Mouse (Mus musculus) forebrain, embryonic 13.5 days (tissue): ENCODE results near the gene B4galt3. TPM values are rescaled to one million over a fixed set of nuclear protein-coding genes. Genes with fewer than 3 reads are reported as not detected.
"Not testable (repeated sequence)": the region's sequence is repeated elsewhere in the genome, so short reads cannot be mapped to it uniquely, and the experiment has no call there.

Source experiments
- ATAC-seq: fragments of 200-750 bp; cut with Nextera tagmentation; 2 replicates; pipeline ENCODE4 v1.8.0; 2017
- H3K27ac ChIP-seq: fragments of 300-500 bp; sonication (generic); 2 replicates; pipeline ENCODE4 v1.5.1; 2015; ENCODE audit warnings: inconsistent platforms, mild to moderate bottlenecking, moderate library complexity
- H3K27me3 ChIP-seq: fragments of 300-500 bp; sonication (generic); 2 replicates; pipeline ENCODE4 v1.6.1; 2015; ENCODE audit warnings: mild to moderate bottlenecking, inconsistent platforms
- H3K36me3 ChIP-seq: fragments of 300-500 bp; sonication (generic); 2 replicates; pipeline ENCODE4 v1.6.1; 2015; ENCODE audit warnings: mild to moderate bottlenecking, inconsistent platforms; ENCODE audit not compliant: poor library complexity, severe bottlenecking
- H3K4me1 ChIP-seq: fragments of 300-500 bp; sonication (generic); 2 replicates; pipeline ENCODE4 v1.6.1; 2015; ENCODE audit warnings: inconsistent platforms
- H3K4me2 ChIP-seq: fragments of 300-500 bp; sonication (generic); 2 replicates; pipeline ENCODE4 v1.6.1; 2015; ENCODE audit warnings: inconsistent platforms, mild to moderate bottlenecking, moderate library complexity
- H3K4me3 ChIP-seq: fragments of 300-500 bp; sonication (generic); 2 replicates; pipeline ENCODE4 v1.5.1; 2015; ENCODE audit warnings: mild to moderate bottlenecking, inconsistent platforms
- H3K9ac ChIP-seq: fragments of 300-500 bp; sonication (generic); 2 replicates; pipeline ENCODE4 v1.6.1; 2015; ENCODE audit warnings: mild to moderate bottlenecking, inconsistent platforms
- H3K9me3 ChIP-seq: fragments of 300-500 bp; sonication (generic); replicated peaks from 2 replicates; pipeline ENCODE4 v1.6.1; 2016; ENCODE audit warnings: inconsistent platforms
- WGBS: fragments of 180-500 bp; shearing (Covaris S2); methylation state at CpG from one replicate; pipeline ENCODE4 v1.1.7; 2015; 5-methylcytosine and 5-hydroxymethylcytosine counted together
- polyA plus RNA-seq: library from polyadenylated mRNA; unstranded; fragments of >200 nt; fragmentation: Nextera tagmentation; extraction: Ambion mirVana; gene quantifications from 2 replicates; pipeline ENCODE4 v1.2.1, GENCODE M21; 2015

The B4galt3 gene
- polyA plus RNA-seq, 1 experiment from 2014 or later: 95.3 TPM

- Histone ChIP-seq H3K27ac (peak within 1 kb of the TSS; percentile 86), H3K27me3 (peaks cover 28% of the 10 kb centered on the region), H3K36me3 (peaks cover 11% of the 10 kb centered on the region), H3K9ac (peak within 1 kb of the TSS; percentile 77), H3K4me1 (peaks cover 13% of the 10 kb centered on the region), H3K4me3 (peak within 1 kb of the TSS; percentile 68), H3K4me2 (peak within 1 kb of the TSS; percentile 80), H3K9me3 (no peaks in the 10 kb centered on the region)
- ATAC-seq: peak; percentile 89
- WGBS: under 1% methylated on average over 42 of the region's 42 CpGs
Measured at GRCm38 (mm10) chr1:171294298-171295062, 24.4 kb downstream of the B4galt3 start, which contains the start of gene Ufc1. TSS of gene Ufc1 (minus strand) at chr1:171295024.

- WGBS: 21% methylated on average over 3 of the region's 3 CpGs
Measured at GRCm38 (mm10) chr1:171295063-171295402, 24.9 kb downstream of the B4galt3 start.

GRCm38 (mm10) chr1:171298226-171298625 lies 28.1 kb downstream of the B4galt3 start:
- ATAC-seq: no peak
- 77% methylated on average over 3 of the region's 3 CpGs for WGBS
- Histone ChIP-seq H3K4me2 (no peak overlapping the region), H3K27ac (no peak overlapping the region), H3K9me3 (no peaks in the 10 kb centered on the region), H3K4me1 (peaks cover 8% of the 10 kb centered on the region), H3K9ac (no peak overlapping the region), H3K36me3 (no peaks in the 10 kb centered on the region), H3K27me3 (peaks cover 28% of the 10 kb centered on the region), H3K4me3 (no peak overlapping the region)

More at GRCm38 (mm10) chr1:171295063-171295402, 24.9 kb downstream of the B4galt3 start:
- H3K4me2 ChIP-seq: peak overlapping the region; percentile 80
- H3K4me1 ChIP-seq: peaks cover 13% of the 10 kb centered on the region
- ATAC-seq: peak; percentile 44
- peak overlapping the region; percentile 68 for H3K4me3 ChIP-seq
- peak overlapping the region; percentile 86 for H3K27ac ChIP-seq
- peaks cover 6% of the 10 kb centered on the region for H3K36me3 ChIP-seq
- H3K27me3 ChIP-seq: peaks cover 28% of the 10 kb centered on the region
- H3K9ac ChIP-seq: peak overlapping the region; percentile 77
- H3K9me3 ChIP-seq: no peaks in the 10 kb centered on the region

- H3K4me3 ChIP-seq, H3K4me1 ChIP-seq, H3K36me3 ChIP-seq, H3K4me2 ChIP-seq, H3K27me3 ChIP-seq, H3K9me3 ChIP-seq, H3K27ac ChIP-seq, ATAC-seq, H3K9ac ChIP-seq: not testable (repeated sequence)
- WGBS: 72% methylated on average over 5 of the region's 5 CpGs
Measured at GRCm38 (mm10) chr1:171306157-171306556, 36.0 kb downstream of the B4galt3 start.

GRCm38 (mm10) chr1:171309321-171309720 lies 39.2 kb downstream of the B4galt3 start:
- Histone ChIP-seq H3K36me3 (no peaks in the 10 kb centered on the region), H3K9ac (no peak overlapping the region), H3K4me2 (no peak overlapping the region), H3K9me3 (no peaks in the 10 kb centered on the region), H3K4me3 (no peak overlapping the region), H3K27me3 (no peaks in the 10 kb centered on the region), H3K27ac (no peak overlapping the region), H3K4me1 (no peaks in the 10 kb centered on the region)
- WGBS: 82% methylated on average over 2 of the region's 2 CpGs
- ATAC-seq: no peak

GRCm38 (mm10) chr1:171319748-171320147 lies 49.6 kb downstream of the B4galt3 start:
- Histone ChIP-seq H3K36me3 (0 out of 2 replicates have a peak, but pooled peaks cover under 1% of the 10 kb centered on the region), H3K4me3 (no peak overlapping the region), H3K9ac (no peak overlapping the region), H3K4me2 (no peak overlapping the region), H3K9me3 (no peaks in the 10 kb centered on the region), H3K4me1 (no peaks in the 10 kb centered on the region), H3K27me3 (no peaks in the 10 kb centered on the region), H3K27ac (no peak overlapping the region)
- 7% methylated on average over 7 of the region's 7 CpGs for WGBS
- no peak for ATAC-seq

- 9% methylated on average over 5 of the region's 5 CpGs for WGBS
- H3K4me3 ChIP-seq: no peak overlapping the region
- no peaks in the 10 kb centered on the region for H3K27me3 ChIP-seq
- H3K9ac ChIP-seq: no peak overlapping the region
- no peak overlapping the region for H3K4me2 ChIP-seq
- ATAC-seq: no peak
- H3K4me1 ChIP-seq: no peaks in the 10 kb centered on the region
- 0 out of 2 replicates have a peak, but pooled peaks cover 3% of the 10 kb centered on the region for H3K36me3 ChIP-seq
- no peak overlapping the region for H3K27ac ChIP-seq
- no peaks in the 10 kb centered on the region for H3K9me3 ChIP-seq
Measured at GRCm38 (mm10) chr1:171320151-171320550, 50.0 kb downstream of the B4galt3 start.

GRCm38 (mm10) chr1:171321415-171321814 lies 51.3 kb downstream of the B4galt3 start:
- Histone ChIP-seq H3K27ac (no peak overlapping the region), H3K4me2 (no peak overlapping the region), H3K9me3 (no peaks in the 10 kb centered on the region), H3K36me3 (0 out of 2 replicates have a peak, but pooled peaks cover 8% of the 10 kb centered on the region), H3K27me3 (no peaks in the 10 kb centered on the region), H3K4me3 (no peak overlapping the region), H3K9ac (no peak overlapping the region), H3K4me1 (peaks cover 8% of the 10 kb centered on the region; the same call in 1 of the 2 replicates)
- ATAC-seq: no peak

GRCm38 (mm10) chr1:171322012-171322411 lies 51.9 kb downstream of the B4galt3 start:
- peaks cover 8% of the 10 kb centered on the region; the same call in 1 of the 2 replicates for H3K4me1 ChIP-seq
- ATAC-seq: no peak
- no peak overlapping the region for H3K4me3 ChIP-seq
- H3K36me3 ChIP-seq: 0 out of 2 replicates have a peak, but pooled peaks cover 8% of the 10 kb centered on the region
- H3K9me3 ChIP-seq: no peaks in the 10 kb centered on the region
- no peaks in the 10 kb centered on the region for H3K27me3 ChIP-seq
- H3K4me2 ChIP-seq: no peak overlapping the region
- no peak overlapping the region for H3K27ac ChIP-seq
- 74% methylated on average over 1 of the region's 1 CpGs for WGBS
- no peak overlapping the region for H3K9ac ChIP-seq

- H3K4me1 ChIP-seq: peaks cover 30% of the 10 kb centered on the region
- no peaks in the 10 kb centered on the region for H3K27me3 ChIP-seq
- 0 out of 2 replicates have a peak, but pooled peaks cover 8% of the 10 kb centered on the region for H3K36me3 ChIP-seq
- WGBS: 89% methylated on average over 2 of the region's 2 CpGs
- no peak overlapping the region for H3K4me2 ChIP-seq
- no peak overlapping the region for H3K27ac ChIP-seq
- no peak overlapping the region for H3K9ac ChIP-seq
- H3K4me3 ChIP-seq: no peak overlapping the region
- H3K9me3 ChIP-seq: no peaks in the 10 kb centered on the region
- no peak for ATAC-seq
Measured at GRCm38 (mm10) chr1:171325571-171325970, 55.4 kb downstream of the B4galt3 start.
